Mouse (Mus musculus) urinary bladder, postnatal 36 days (tissue): ENCODE data around the gene 1190007I07Rik.
"Not testable (repeated sequence)": the region's sequence is repeated elsewhere in the genome, so short reads cannot be mapped to it uniquely, and the experiment has no call there.

Source experiments
- DNase-seq, 2 experiments: peaks; one replicate each; pipeline ENCODE4 v3.0.0; 2022; ENCODE audit warnings: low spot score in 2 of 2, mixed read lengths in 1 of 2

1190007I07Rik gene

DNA sequence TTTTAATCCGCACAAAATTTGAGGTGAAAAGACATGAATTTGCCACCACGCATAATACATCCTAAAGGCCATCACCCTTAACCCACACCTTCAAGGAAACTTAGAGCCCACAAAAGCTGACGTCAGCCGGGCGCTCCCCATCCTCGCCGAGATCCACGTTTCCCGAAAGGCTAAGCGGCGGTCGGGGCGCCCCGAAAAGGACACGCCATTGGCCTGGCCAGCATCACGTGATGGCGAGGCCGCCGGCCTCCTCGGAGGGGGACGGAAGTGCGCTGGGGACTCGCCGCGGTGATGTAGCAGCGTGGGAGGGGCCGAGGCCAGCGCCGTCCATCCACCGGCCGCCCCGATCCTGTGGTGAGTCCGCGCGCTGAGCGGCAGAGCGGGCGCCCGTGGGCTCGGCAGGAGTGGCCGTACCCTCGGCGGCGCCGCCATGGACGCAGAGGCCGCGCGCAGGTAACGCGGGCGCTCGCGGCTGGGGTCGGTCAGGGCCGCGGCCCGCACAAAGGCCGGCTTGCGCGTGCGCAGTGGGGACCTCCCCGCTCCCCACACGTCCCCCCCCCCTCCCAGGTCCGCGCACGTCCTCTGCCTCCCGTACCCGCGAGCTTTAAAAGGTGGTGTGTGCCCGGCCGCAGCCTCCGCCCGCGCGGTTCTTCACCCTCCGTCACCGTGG is 6.7 kb upstream of the 1190007I07Rik start, which contains the start of gene Tdg:
Tdg (plus strand) TSS at position 243 of the 670 bp plus-strand sequence.
- DNase-seq, result peak; percentile 73 to 91

DNA sequence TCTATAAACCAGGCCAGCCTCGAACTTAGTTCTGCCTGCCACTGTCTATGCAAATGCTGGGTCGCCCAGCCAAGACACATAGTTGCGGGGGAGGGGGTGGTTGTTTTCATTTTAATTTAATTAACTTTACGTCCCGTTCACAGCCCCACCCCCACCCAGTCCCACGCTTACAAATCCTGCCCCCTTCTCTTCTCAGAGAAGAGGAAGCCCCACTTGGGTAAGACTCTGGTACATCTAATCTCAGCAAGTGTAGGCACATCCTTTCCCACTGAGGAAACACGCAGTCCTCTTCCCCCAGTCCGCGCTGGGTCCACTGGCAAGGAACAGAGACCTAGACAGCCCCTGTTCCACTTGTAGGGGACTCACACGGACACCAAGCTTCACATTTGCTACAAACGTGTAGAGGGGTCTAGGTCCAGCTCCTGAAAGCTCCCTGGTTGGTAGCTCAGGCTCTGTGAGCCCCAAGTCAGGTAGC is 6.1 kb upstream of the 1190007I07Rik start:
- DNase-seq, result no peak

DNA sequence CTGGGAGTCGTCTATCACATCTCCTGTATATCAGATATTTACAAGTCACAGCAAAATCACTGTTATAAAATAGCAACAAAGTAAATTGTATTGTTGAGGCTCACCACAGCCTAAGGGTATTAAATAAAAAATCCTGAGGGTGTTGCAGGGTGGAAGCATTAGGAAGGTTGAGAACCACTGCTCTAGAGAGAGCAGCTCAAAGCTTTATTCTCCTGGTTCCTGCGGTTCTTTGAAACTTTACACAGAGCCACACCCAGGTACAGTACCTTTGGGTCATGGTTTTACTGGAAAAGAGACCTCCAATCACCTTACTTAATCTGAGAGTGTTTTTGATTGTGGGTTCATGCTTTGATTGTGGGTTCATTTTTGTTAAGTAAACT is 515 bp upstream of the 1190007I07Rik start:
- not testable (repeated sequence) for DNase-seq

DNA sequence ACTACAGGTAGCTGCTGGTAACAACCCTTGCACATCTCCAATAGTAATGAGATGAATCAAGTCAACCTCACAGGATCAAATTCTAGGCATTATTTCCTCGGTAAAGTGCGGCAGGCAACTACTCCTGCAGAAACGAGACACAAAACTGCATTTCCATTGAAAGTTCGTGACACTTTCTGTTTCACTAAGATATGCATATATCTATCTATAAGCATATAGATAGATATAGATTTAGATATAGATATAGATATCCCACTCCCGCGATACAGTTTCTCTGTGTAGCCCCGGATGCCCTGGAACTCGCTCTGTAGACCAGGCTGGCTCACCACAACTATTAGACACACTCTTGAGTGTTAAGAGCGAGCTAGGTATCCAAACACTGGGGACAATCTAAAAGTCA is 793 bp downstream of the 1190007I07Rik start:
- no peak for DNase-seq

DNA sequence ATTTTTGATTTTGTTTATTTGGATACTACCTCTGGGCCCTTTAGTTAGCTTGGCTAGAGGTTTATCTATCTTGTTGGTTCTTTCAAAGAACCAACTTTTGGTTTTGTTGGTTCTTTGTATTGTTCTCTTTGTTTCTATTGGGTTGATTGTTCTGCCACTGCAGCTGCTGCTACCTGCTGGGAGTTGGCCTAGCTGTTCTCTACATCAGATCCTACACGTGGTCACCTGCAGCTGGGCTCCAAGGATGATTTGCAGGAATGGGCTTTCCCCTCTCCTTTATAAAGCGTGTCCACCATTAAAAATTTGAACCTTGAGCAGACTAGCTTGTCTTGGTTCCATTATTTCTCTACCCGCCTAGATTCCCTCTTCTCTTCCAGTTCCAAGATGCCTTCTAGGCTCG is 28.6 kb downstream of the 1190007I07Rik start:
- DNase-seq, result not testable (repeated sequence)

DNA sequence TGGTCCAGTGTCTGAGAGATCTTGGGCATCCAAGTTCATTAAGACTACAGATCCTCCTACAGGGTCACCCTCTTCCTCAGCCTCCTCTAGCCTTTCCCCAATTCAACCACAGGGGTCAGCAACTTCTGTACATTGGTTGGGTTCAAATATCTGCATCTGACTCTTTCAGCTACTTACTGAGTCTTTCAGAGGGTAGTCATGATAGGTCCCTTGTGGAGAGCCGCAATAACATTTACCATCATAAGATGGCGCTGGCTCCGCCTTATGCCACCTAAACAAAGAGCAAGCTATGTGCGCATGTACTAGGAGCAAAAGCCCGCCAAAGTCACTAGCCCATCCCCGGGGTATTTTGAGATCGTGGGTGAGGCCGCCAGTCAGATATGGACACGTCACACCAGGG is 33.4 kb downstream of the 1190007I07Rik start:
- DNase-seq, result not testable (repeated sequence)

DNA sequence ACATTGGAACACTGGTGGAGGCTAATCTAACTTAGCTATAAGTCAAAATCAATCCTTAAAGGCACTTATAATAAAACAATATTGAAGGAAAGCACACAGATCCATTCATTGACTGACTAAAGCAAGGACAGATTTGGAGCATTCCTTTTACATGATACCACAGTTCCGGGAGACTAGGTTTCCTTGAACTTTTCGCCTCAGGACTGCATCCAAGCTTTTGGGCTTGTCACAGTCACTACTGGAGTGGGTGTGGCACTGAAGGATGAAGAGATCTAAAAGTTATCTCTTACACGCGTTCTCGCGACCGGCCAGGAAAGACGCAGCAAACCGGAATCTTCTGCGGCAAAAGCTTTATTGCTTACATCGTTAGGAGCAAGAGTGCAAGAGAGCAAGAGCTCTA is 51.9 kb downstream of the 1190007I07Rik start:
- not testable (repeated sequence) for DNase-seq
